Mouse (Mus musculus) testis, postnatal 14 days (tissue): Measurements from ENCODE around the gene Ergic1.

Source experiments
- DNase-seq: peaks from one replicate; pipeline ENCODE4 v3.0.0; 2021; ENCODE audit warnings: low spot score

The Ergic1 gene

GRCm38 (mm10) chr17:26628936-26629335 is 67.6 kb downstream of the Ergic1 start:
- DNase-seq = no peak

- DNase-seq = no peak
Observed at GRCm38 (mm10) chr17:26631811-26632327, 70.6 kb downstream of the Ergic1 start.

- DNase-seq = no peak
Observed at GRCm38 (mm10) chr17:26633186-26633585, 71.9 kb downstream of the Ergic1 start.

GRCm38 (mm10) chr17:26633926-26634325 is 72.6 kb downstream of the Ergic1 start:
- DNase-seq = no peak

GRCm38 (mm10) chr17:26634539-26634938 is 73.2 kb downstream of the Ergic1 start:
- no peak for DNase-seq

GRCm38 (mm10) chr17:26635951-26636350 is 74.7 kb downstream of the Ergic1 start:
- no peak for DNase-seq

GRCm38 (mm10) chr17:26637851-26638250 is 76.6 kb downstream of the Ergic1 start:
- DNase-seq = no peak

- DNase-seq = peak; percentile 29
Observed at GRCm38 (mm10) chr17:26638655-26639054, 77.4 kb downstream of the Ergic1 start.

GRCm38 (mm10) chr17:26639791-26640190 is 78.5 kb downstream of the Ergic1 start:
- no peak for DNase-seq

- no peak for DNase-seq
Observed at GRCm38 (mm10) chr17:26640286-26640740, 79.0 kb downstream of the Ergic1 start.

GRCm38 (mm10) chr17:26643456-26643855 is 82.2 kb downstream of the Ergic1 start:
- DNase-seq = no peak

GRCm38 (mm10) chr17:26643993-26644392 is 82.7 kb downstream of the Ergic1 start:
- no peak for DNase-seq

GRCm38 (mm10) chr17:26644509-26645410 is 83.5 kb downstream of the Ergic1 start:
- DNase-seq = no peak

GRCm38 (mm10) chr17:26645411-26645854 is 84.1 kb downstream of the Ergic1 start:
- no peak for DNase-seq

GRCm38 (mm10) chr17:26647283-26647682 is 86.0 kb downstream of the Ergic1 start:
- no peak for DNase-seq

- no peak for DNase-seq
Observed at GRCm38 (mm10) chr17:26649565-26649964, 88.3 kb downstream of the Ergic1 start.

GRCm38 (mm10) chr17:26650451-26651363 is 89.4 kb downstream of the Ergic1 start:
- no peak for DNase-seq

- no peak for DNase-seq
Observed at GRCm38 (mm10) chr17:26658854-26659572, 97.7 kb downstream of the Ergic1 start.

- no peak for DNase-seq
Observed at GRCm38 (mm10) chr17:26659573-26659915, 98.3 kb downstream of the Ergic1 start.

- peak; percentile 81 for DNase-seq
Observed at GRCm38 (mm10) chr17:26660192-26660912, 99.1 kb downstream of the Ergic1 start.

GRCm38 (mm10) chr17:26662204-26662603 is 100.9 kb downstream of the Ergic1 start:
- DNase-seq = no peak
